Mouse (Mus musculus): ENCODE measurements at regions not wholly inside any gene's neighbourhood (a gene's known extent, or its start where the extent isn't known, plus 50 kb on each side); places are given as distances from the start of the nearest gene placed in this dataset.

- no peak for ATAC-seq (ENCODE audit: extremely low read depth, insufficient number of reproducible peaks, low FRiP score, poor library complexity, severe bottlenecking)
Observed at GRCm38 (mm10) chr8:80147929-80148328, 90.1 kb upstream of the Hhip start.

GRCm38 (mm10) chr8:80138481-80138880 is 80.7 kb upstream of the Hhip start:
- no peak for ATAC-seq (ENCODE audit: extremely low read depth, insufficient number of reproducible peaks, low FRiP score, poor library complexity, severe bottlenecking)

GRCm38 (mm10) chr8:80120378-80120965 is 62.7 kb upstream of the Hhip start:
- ATAC-seq (ENCODE audit: extremely low read depth, insufficient number of reproducible peaks, low FRiP score, poor library complexity, severe bottlenecking) = no peak

GRCm38 (mm10) chr8:80117328-80117727 is 59.5 kb upstream of the Hhip start:
- ATAC-seq (ENCODE audit: extremely low read depth, insufficient number of reproducible peaks, low FRiP score, poor library complexity, severe bottlenecking) = no peak

Data from neutrophil, adult 5-6 weeks (primary cell).